Mouse (Mus musculus): ENCODE results near the gene Cpsf7.
A peak's percentile ranks its signal among the peaks of the same experiment; 100 is the strongest.
"Not testable (repeated sequence)": the region's sequence is repeated elsewhere in the genome, so short reads cannot be mapped to it uniquely, and the experiment has no call there.

The Cpsf7 gene

GRCm38 (mm10) chr19:10525106-10525901 is at the start of gene Cpsf7:
Gene Cpsf7 (plus strand): TSS chr19:10525266.
- peak; percentile 82 to 83 for DNase-seq

DNA sequence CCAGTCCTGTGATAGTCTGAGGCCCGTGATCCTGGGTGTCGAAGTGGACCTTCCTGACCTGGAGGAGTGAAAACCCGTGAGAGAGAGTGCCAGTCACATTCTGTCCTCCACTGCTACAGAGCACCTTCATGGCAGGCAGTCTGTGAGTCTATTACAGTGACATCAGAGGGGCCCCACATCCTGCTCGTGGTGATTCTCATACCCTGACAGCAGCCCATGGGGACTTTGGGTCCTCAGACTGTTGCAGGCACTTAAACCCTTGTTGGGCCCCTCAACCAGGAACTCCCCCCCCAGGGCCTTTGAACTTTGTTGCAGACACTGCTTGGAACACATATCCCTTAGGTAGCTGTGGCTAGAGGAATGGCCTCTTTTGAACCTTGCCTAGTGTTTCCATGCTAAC is 45.5 kb upstream of the Cpsf7 start:
- no peak for DNase-seq

DNA sequence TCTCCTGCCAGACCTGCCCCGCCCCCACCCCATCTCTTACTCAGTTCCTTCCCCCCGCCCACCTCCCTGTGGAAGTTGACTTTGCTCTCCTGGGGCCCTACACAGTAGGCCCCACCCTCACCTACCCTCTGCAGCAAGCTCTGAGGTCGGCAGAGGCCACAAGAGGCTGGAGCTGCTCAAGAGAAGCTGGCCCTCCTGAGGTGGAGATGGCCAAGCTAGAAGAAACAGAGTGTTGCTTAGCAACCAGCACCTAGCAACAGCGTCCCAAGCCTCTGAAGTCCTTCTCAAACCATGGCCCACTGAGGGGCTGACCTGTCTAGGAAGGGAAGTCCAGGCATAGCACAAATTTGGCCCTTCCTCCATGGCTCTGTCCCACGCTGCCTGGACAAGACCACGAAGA is 42.4 kb upstream of the Cpsf7 start, which contains the start of gene Ppp1r32:
Gene Ppp1r32, minus strand, starts transcription at position 226 of the 400 bp plus-strand sequence.
- no peak for DNase-seq

DNA sequence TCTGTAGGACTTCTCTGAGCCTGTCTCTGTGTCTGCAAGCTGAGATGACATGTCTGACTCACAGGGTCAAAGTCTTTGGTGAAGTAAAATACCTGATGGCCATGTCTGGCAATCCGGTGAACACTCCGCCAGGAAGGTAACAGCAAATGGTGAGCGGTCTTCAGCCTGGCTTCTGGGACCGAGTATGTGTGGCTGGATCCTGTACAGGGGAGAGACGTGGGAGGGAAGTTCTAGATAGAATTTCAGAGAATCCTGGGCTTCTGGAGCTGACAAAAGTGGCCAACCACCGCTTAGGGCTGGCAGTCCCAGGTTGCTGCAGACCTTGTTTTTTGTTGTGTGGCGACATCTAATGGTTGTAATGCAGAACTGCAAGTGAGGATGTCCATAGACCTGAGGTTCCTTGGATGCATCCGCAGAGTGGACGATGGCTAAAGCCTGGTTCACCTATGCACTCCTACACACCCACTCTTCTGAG is 38.8 kb upstream of the Cpsf7 start:
- peak in 1 of 2 experiments; percentile 10 for DNase-seq

DNA sequence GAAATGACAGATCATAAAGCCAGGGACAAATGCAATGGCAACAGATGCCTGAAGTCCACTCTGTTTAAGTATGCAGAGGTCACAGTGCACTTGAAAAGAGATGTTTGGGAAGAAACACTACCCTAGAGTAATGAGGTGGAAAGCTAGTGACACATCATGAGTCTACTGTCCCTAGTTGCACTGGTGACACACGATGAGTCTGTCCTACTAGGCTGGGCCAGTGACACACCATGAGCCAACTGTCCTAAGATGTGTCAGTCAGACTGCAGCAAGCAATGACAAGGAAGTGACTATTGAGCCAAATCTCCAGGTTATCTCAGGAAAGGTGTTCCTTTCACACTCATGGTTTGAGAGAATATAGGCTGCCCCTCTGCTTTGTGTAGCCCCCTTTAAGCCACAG is 29.4 kb upstream of the Cpsf7 start:
- DNase-seq: no peak

- no peak for DNase-seq
These were observed 28.1 kb upstream of the Cpsf7 start for GRCm38 (mm10) chr19:10496976-10497375.

DNA sequence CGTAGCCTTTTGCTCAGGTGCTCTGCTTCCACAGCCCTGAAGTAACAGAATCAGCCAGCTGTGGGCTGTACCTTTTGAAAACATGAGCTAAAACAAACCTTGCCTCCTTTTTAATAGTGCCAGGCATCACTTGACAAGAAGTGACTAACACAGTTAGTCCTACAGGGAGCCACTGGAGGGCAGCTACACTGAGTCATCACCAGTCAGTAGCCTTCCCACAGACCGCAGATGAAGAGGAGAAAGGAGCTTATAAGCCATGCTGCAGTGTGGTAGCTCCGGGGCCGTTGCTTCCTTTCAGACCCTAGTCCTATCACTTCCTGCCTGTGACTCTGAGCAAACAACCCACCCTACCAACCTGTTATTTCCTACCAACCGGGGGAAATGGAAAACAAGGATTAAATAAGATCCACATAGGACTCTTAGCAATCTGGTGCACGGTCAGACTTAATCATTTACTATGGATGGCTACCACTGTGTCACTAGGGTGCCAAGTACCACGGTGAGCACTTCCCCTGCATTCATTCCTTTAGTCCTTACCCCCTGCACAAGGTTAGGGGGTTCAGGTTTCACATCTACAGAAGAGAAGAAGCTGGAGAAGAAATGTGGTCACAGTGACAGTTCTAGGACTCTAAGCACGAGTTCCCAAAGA is 27.4 kb upstream of the Cpsf7 start:
- DNase-seq: no peak

DNA sequence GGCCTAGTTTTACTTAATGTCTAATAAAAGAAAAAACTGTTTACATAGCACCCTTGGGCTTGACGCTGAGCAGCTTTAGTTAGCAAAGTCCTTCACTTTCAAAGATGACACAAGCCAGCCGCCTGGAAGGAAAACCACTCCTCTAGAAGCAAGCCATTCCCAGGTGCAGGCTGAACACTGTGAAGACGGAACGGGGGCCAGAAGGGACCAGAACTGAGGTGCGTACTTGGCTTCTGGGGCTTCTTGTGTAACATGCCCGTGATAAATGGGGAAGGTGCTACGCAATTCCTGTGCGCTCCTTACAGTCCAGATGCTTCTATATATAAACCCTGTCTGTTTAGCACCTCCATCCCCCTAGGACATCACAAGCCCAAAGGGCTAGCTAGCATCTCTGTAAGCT is 24.5 kb upstream of the Cpsf7 start:
- DNase-seq: no peak

DNA sequence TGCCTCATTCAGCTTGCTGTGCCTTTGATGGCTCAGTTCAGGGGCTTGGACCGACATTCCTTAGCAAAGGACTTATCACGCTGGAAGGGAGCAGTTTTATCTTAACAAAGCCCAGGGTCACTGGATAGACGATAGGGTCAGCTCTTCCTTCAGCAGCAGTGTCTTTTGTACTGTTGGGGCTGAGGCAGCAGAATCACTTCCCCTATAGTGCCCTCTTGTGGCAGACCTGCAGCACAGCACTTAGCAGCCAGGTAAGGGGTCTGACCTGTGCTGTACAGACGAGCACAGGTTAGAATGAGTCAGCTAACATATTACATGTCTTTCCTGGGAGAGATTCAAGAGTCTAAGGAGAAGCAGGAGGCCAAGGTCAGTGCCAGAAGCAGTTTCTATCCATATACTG is 22.5 kb upstream of the Cpsf7 start:
- DNase-seq: peak in 1 of 2 experiments; percentile 26

DNA sequence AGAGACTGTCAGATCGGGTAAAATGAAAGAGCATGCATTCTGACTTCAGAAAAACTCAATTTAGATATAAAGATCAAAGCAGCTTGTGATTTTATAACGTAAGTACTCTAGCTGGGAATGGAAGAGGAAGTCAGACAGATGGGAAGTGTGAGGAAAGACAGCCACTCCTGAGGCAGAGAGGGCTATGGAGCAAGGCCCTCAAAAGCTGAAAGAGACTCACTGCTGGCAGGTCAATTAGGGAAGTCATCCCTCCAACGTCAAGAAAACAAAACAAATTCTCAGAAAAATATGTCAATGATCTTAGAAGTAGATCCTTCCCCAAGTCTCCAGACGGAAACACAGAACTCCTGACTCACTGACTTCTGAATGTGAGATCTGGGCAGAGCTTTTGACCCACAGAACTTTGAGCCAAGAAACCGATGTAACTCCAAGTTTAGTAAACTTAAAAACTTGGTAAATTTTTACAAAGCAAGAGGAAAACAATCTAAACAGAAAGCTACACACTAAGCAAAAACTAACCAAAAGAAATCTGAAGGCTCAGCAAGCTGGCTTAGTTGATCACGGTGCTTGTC is 14.2 kb upstream of the Cpsf7 start:
- no peak for DNase-seq

DNA sequence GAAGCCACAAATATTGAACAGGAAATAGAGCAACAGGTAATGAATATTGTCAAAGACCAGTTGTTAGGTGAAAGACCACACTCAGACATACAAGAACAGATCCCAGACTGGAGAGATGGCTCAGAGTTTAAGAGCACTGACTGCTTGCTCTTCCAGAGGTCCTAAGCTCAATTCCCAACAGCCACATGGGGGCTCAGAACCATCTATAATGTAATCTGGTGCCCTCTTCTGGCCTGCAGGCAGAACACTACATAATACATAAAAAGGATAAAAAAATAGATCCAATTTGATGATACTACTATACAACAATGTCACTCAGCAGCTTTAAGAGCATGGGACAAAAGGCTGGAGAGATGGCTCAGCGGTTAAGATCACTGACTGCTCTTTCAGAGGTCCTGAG is 4.7 kb upstream of the Cpsf7 start:
- no peak for DNase-seq

- no peak for DNase-seq
These were observed 3.1 kb upstream of the Cpsf7 start for GRCm38 (mm10) chr19:10521926-10522325.

- DNase-seq: no peak
These were observed 1.5 kb upstream of the Cpsf7 start for GRCm38 (mm10) chr19:10523483-10524080.

- DNase-seq: no peak
These were observed 321 bp upstream of the Cpsf7 start for GRCm38 (mm10) chr19:10524784-10525105.

DNA sequence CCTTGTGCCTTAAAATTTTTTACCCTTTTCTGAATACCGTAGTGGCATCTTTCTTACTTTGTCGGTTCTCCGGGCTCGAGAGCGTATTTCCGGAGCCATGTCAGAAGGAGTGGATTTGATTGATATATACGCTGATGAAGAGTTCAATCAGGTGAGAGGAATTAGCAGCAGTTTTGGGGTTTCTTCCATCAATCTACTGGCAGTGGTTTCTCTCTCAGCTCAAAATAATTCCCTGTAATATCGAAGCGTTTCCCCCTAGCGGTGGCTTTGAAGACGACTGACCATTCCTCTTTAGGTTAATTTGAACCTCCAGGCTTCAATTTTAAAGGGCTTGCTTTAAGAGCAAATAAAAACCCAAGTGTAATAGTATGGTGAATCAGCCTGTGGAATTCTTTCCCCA is 844 bp downstream of the Cpsf7 start, which contains the start of gene Sdhaf2:
Gene Sdhaf2, minus strand, starts transcription at position 233 of the 400 bp plus-strand sequence.
- DNase-seq: no peak

- no peak for DNase-seq
These were observed 5.0 kb downstream of the Cpsf7 start for GRCm38 (mm10) chr19:10530082-10530481.

- DNase-seq: no peak
These were observed 14.4 kb downstream of the Cpsf7 start for GRCm38 (mm10) chr19:10539454-10539853.

- peak; percentile 70 to 80 for DNase-seq
These were observed 30.8 kb downstream of the Cpsf7 start, which contains the start of gene Tmem216 for GRCm38 (mm10) chr19:10555624-10556510. Gene Tmem216 (minus strand): TSS chr19:10556238.

GRCm38 (mm10) chr19:10557001-10557400 is 31.9 kb downstream of the Cpsf7 start:
- DNase-seq: no peak

DNA sequence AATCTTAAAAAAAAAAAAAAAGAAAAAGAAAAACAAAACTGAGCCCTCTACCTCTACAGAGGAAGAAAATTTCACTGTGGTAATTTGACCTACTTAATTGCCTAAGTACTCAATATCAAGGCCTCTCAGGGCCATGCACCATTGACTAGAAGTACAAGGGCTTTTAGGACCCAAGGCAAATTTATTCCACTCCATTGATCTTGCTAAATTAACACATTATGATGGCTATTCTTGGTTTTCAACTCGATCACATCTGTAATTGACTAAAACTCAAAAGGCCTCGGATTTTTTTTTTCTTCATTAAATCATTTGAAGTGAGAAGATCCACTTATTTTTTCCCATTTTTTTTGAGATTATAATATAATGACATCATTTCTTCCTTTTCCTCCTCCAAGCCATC is 32.4 kb downstream of the Cpsf7 start:
- no peak for DNase-seq

GRCm38 (mm10) chr19:10557837-10558375 is 32.8 kb downstream of the Cpsf7 start:
- not testable (repeated sequence) for DNase-seq

- no peak for DNase-seq
These were observed 35.0 kb downstream of the Cpsf7 start for GRCm38 (mm10) chr19:10560108-10560507.
